ENCODE assay signal across 10 mouse cellular contexts in genomic region chr5:125024002-125024401, GRCm38 (mm10). TPM values are rescaled to one million over a fixed set of nuclear protein-coding genes. Genes with fewer than 3 reads are reported as not detected.
DNase-seq lines count a peak whose midpoint lies in the region; TF ChIP-seq lines count a peak whose summit lies in the region.
"Had no signal": no experiment of that assay in that cellular context is flagged by ENCODE, and none has a peak within 500 bp of the region (broad histone marks: within the 10 kb centered on the region; RNA-seq: fewer than 3 reads in every experiment).

No protein-coding gene starts in this region.

- no peak overlapping the region for H3K4me3 ChIP-seq in cerebellum, adult 2 months (replicated peaks; ENCODE audit: insufficient read depth, low read depth, low read length)
- H3K4me3 ChIP-seq in layer of hippocampus, adult 2 months = no peak overlapping the region
- no peak overlapping the region for H3K4me3 ChIP-seq in embryonic fibroblast, embryonic 13.5 days (ENCODE audit: insufficient read depth, low read length)
- H3K4me3 ChIP-seq: heart, embryonic 10.5 days had no signal

- TF ChIP-seq POLR2A in cerebellum, adult 2 months (IDR thresholded peaks at IDR 0.05; ENCODE audit: borderline replicate concordance, insufficient read depth, low read length) = no peak
- no peak for TF ChIP-seq POLR2A in embryonic fibroblast, embryonic 13.5 days (IDR thresholded peaks at IDR 0.05; ENCODE audit: low read depth, low read length)

- no peaks in the 10 kb centered on the region for H3K27me3 ChIP-seq in cerebellum, adult 2 months (ENCODE audit: control insufficient read depth, insufficient read depth, low read length)

- DNase-seq in cerebellum, adult 2 months = peak in 1 of 2 experiments; percentile 52
- no peak for DNase-seq in cerebellum, adult 9-10 months
- DNase-seq in layer of hippocampus, adult 2 months (ENCODE audit: low spot score in 2 of 2) = peak in 1 of 2 experiments; percentile 57
- no peak for DNase-seq in layer of hippocampus, postnatal 14 days (ENCODE audit: low spot score in 2 of 2)
- peak; percentile 27 for DNase-seq in 3T3-L1 (ENCODE audit: low read depth, low spot score)
- DNase-seq in adrenal gland, postnatal 4 days (ENCODE audit: low spot score in 2 of 2) = no peak
- DNase-seq in gastrocnemius, postnatal 10 days = no peak
- DNase-seq: layer of hippocampus, adult 9-11 months had no signal

- H3K27ac ChIP-seq in cerebellum, adult 2 months (ENCODE audit: insufficient read depth, low read length) = no peak overlapping the region
- H3K27ac ChIP-seq in layer of hippocampus, adult 2 months = no peak overlapping the region
- H3K27ac ChIP-seq in embryonic fibroblast, embryonic 13.5 days (ENCODE audit: insufficient read depth, low read length) = no peak overlapping the region
- H3K27ac ChIP-seq: heart, embryonic 10.5 days had no signal

- peak; percentile 77 for TF ChIP-seq CTCF in cerebellum, adult 2 months (IDR thresholded peaks at IDR 0.05; ENCODE audit: borderline replicate concordance, insufficient read depth, low read depth, low read length)
- peak; percentile 78 for TF ChIP-seq CTCF in layer of hippocampus, adult 2 months (conservative IDR thresholded peaks at IDR 0.05)
- peak; percentile 91 for TF ChIP-seq CTCF in embryonic fibroblast, embryonic 13.5 days (IDR thresholded peaks at IDR 0.05; ENCODE audit: borderline replicate concordance, insufficient read depth, low read length)

- 61% methylated on average over 14 of the region's 14 CpGs for WGBS in cerebellum, adult 2 months

- peaks cover 30% of the 10 kb centered on the region for H3K4me1 ChIP-seq in cerebellum, adult 2 months (ENCODE audit: control insufficient read depth, insufficient read depth, low read length)
- no peaks in the 10 kb centered on the region; the same call in 1 of the 2 replicates for H3K4me1 ChIP-seq in embryonic fibroblast, embryonic 13.5 days (ENCODE audit: control insufficient read depth, insufficient read depth, low read length)

RNA-seq across cellular contexts. Expression of gene Rflna, which starts 21.0 kb away (rescaled TPM):
- polyA plus RNA-seq in cerebellum, adult 2 months (2012; rRNA removed) = 0.61 and 1.4 TPM in 2 replicates
- under 1 TPM; 0.44 to 0.83 TPM for total RNA-seq in layer of hippocampus, adult 2 months (2021)
- total RNA-seq in layer of hippocampus, postnatal 14 days (2021) = 1 to 10 TPM in 1 of 2 experiments, under 1 TPM in 1; 0.97 to 1.6 TPM
- 1.2 and 7.7 TPM in 2 replicates for polyA plus RNA-seq in embryonic fibroblast, embryonic 13.5 days (2011; ENCODE audit: insufficient read length, low read depth, missing spikeins)
- 1 to 10 TPM; 5.0 to 5.2 TPM for total RNA-seq in adrenal gland, postnatal 4 days (2021)
- total RNA-seq in gastrocnemius, postnatal 10 days (2021) = 1 to 10 TPM; 1.6 to 2.3 TPM
